Mouse (Mus musculus) cerebellum, adult 2 months (tissue): ENCODE measurements around the gene Bmpr1a.

Experiments used
- CTCF ChIP-seq: fragments of 200-500 bp; IDR thresholded peaks from 2 replicates; pipeline ENCODE4 v1.5.1; 2011; ENCODE audit warnings: low read depth, mild to moderate bottlenecking, control low read depth, low read length, moderate library complexity, borderline replicate concordance; ENCODE audit not compliant: insufficient read depth
- POLR2A ChIP-seq: fragments of 200-500 bp; IDR thresholded peaks from 2 replicates; pipeline ENCODE4 v1.6.1; 2011; ENCODE audit warnings: low read length, control low read depth, borderline replicate concordance; ENCODE audit not compliant: insufficient read depth

DNA sequence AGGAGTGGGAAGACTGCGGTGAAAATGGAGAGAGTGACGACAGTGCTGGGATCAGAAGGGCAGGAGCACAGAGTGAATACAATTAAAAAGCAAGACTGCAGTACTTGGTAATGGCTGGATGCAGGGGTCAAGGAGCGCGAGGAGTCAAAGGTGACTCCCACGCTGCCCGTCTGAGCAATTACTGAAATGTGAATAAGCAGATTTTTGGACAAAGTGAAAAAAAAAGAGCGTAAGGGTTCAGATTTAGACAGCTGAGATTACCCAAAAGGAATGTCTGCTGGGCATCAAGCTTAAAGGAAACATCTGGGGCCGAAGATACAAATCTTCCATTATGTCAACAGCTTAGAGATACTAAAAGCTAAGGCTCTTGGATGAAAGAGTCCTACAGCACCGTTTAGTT lies 53.3 kb downstream of the Bmpr1a start:
- TF ChIP-seq POLR2A (no peak), CTCF (no peak)
